Mouse (Mus musculus) left cerebral cortex, postnatal 25 days (tissue): Measurements from ENCODE around the gene Olfr694. TPM values are rescaled to one million over a fixed set of nuclear protein-coding genes. Genes with fewer than 3 reads are reported as not detected.
"Not testable (repeated sequence)": the region's sequence is repeated elsewhere in the genome, so short reads cannot be mapped to it uniquely, and the experiment has no call there.

Experiments used
- DNase-seq, 2 experiments: peaks; one replicate each; pipeline ENCODE4 v3.0.0; 2022; ENCODE audit warnings: low spot score in 2 of 2, mixed read lengths in 1 of 2
- intact Hi-C: fragments of 180-260 bp; cut with DNase I; formaldehyde crosslinking; loops from one replicate; pipeline ENCODE4 v1.15.1; 2025
- total RNA-seq, 2 experiments: library from RNA; stranded (reverse); gene quantifications; 2 replicates each; pipeline ENCODE4 v1.2.3; 2021

Gene Olfr694
- not detected for total RNA-seq

- intact Hi-C loops: no loop called here
- no peak for DNase-seq
Measured at GRCm38 (mm10) chr7:106691714-106692113, at the start of gene Olfr694. Gene Olfr694, minus strand, starts transcription at chr7:106691814.

GRCm38 (mm10) chr7:106737028-106737427, 45.4 kb upstream of the Olfr694 start:
- intact Hi-C loops: no loop called here
- DNase-seq: no peak

- no peak for DNase-seq
- intact Hi-C loops: no loop called here
Measured at GRCm38 (mm10) chr7:106733717-106734116, 42.1 kb upstream of the Olfr694 start.

GRCm38 (mm10) chr7:106725654-106726053, 34.0 kb upstream of the Olfr694 start:
- DNase-seq, intact Hi-C loops: not testable (repeated sequence)

- intact Hi-C loops: no loop called here
- no peak for DNase-seq
Measured at GRCm38 (mm10) chr7:106716296-106716695, 24.7 kb upstream of the Olfr694 start, which contains the start of gene Olfr695. Gene Olfr695, minus strand, starts transcription at chr7:106716396.

- intact Hi-C loops: no loop called here
- no peak for DNase-seq
Measured at GRCm38 (mm10) chr7:106711463-106711862, 19.8 kb upstream of the Olfr694 start.

GRCm38 (mm10) chr7:106707705-106708104, 16.1 kb upstream of the Olfr694 start:
- intact Hi-C loops, DNase-seq: not testable (repeated sequence)

- intact Hi-C loops: no loop called here
- no peak for DNase-seq
Measured at GRCm38 (mm10) chr7:106696891-106697290, 5.3 kb upstream of the Olfr694 start.

- intact Hi-C loops: no loop called here
- no peak for DNase-seq
Measured at GRCm38 (mm10) chr7:106692976-106693375, 1.4 kb upstream of the Olfr694 start.

GRCm38 (mm10) chr7:106685382-106685781, 6.2 kb downstream of the Olfr694 start:
- DNase-seq: no peak
- intact Hi-C loops: no loop called here

GRCm38 (mm10) chr7:106680484-106680883, 11.1 kb downstream of the Olfr694 start, which contains the start of gene Olfr693:
Gene Olfr693, minus strand, starts transcription at chr7:106680584.
- intact Hi-C loops: no loop called here
- no peak for DNase-seq

- DNase-seq: no peak
- intact Hi-C loops: no loop called here
Measured at GRCm38 (mm10) chr7:106652344-106652652, 39.3 kb downstream of the Olfr694 start.

GRCm38 (mm10) chr7:106651555-106652343, 39.9 kb downstream of the Olfr694 start:
- DNase-seq: no peak
- intact Hi-C loops: no loop called here

- no peak for DNase-seq
- intact Hi-C loops: no loop called here
Measured at GRCm38 (mm10) chr7:106649774-106650173, 41.8 kb downstream of the Olfr694 start.

- intact Hi-C loops: no loop called here
- no peak for DNase-seq
Measured at GRCm38 (mm10) chr7:106645261-106645660, 46.4 kb downstream of the Olfr694 start.

- intact Hi-C loops: no loop called here
- DNase-seq: no peak
Measured at GRCm38 (mm10) chr7:106644222-106644870, 47.3 kb downstream of the Olfr694 start.

- intact Hi-C loops: no loop called here
- no peak for DNase-seq
Measured at GRCm38 (mm10) chr7:106640839-106641238, 50.8 kb downstream of the Olfr694 start.

GRCm38 (mm10) chr7:106635560-106635959, 56.1 kb downstream of the Olfr694 start:
- intact Hi-C loops: no loop called here
- DNase-seq: no peak
